Mouse (Mus musculus) embryonic stem cell, embryonic (primary cell): Measurements from ENCODE around the gene Dbil5.
"Not testable (repeated sequence)": the region's sequence is repeated elsewhere in the genome, so short reads cannot be mapped to it uniquely, and the experiment has no call there.

Source experiments
- CTCF ChIA-PET, 4 experiments: fragments of 300-600 bp in 2 of 4; fragments of 350-600 bp in 2 of 4; sonication (Branson Sonifier 250); formaldehyde crosslinking; loops; one replicate each; lab custom pipeline; 2022; ENCODE audit warnings: inconsistent platforms in 2 of 4; lab: Charles Lee
- POLR2A ChIA-PET, 4 experiments: fragments of 300-600 bp in 2 of 4; fragments of 350-600 bp in 2 of 4; sonication (Branson Sonifier 250); formaldehyde crosslinking; loops; one replicate each; lab custom pipeline; 2022; ENCODE audit warnings: antibody characterized with exemption in 4 of 4, inconsistent platforms in 1 of 4; lab: Charles Lee

Dbil5 gene

DNA sequence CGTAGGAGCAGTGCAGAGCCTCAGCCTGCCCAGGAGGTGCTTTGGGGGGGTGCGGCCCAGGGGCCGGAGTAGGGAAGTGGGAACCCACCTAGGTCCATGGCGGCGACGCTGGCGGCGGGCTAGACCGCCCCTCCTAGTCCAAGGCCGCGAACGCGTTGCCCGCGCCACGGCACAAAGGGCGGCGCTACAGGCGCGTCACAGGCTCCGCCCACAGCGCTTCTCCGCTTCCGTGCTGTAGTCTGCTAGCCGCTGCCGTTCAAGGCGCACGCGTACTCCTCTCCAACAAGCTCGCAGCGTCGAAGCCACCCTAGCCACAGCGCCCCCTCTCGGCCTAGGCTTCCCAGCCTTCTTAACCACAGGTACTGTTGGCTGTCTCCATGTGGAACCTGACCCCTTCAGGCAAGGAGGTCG lies at the start of gene Dbil5, which contains the start of gene Gemin4:
Dbil5 (plus strand) TSS at position 219 of the 411 bp plus-strand sequence.
Gemin4 (minus strand) TSS at position 275 of the 411 bp plus-strand sequence.
- ChIA-PET CTCF (interaction anchor here (0.5 to 1.8 kb wide), 32 partner anchors 9 to 1749 kb away, joined by 3 to 12 read pairs (median 3); partner anchors contain the start of genes Vps53 (in 2 of the 4), Fam57a (in 1 of the 4), Timm22 (in 1 of the 4) and Ywhae (in 1 of the 4)), POLR2A (interaction anchor here (0.6 to 3.6 kb wide), 47 partner anchors 8 to 1932 kb away, joined by 3 to 27 read pairs (median 3); partner anchors contain the start of genes Timm22 (in 3 of the 4), Glod4 (in 2 of the 4), Mrm3 (in 2 of the 4) and Fam57a (in 1 of the 4))

GRCm38 (mm10) chr11:76168976-76169375 lies 48.4 kb upstream of the Dbil5 start:
- ChIA-PET POLR2A (no interaction called here), CTCF (no interaction called here)

DNA sequence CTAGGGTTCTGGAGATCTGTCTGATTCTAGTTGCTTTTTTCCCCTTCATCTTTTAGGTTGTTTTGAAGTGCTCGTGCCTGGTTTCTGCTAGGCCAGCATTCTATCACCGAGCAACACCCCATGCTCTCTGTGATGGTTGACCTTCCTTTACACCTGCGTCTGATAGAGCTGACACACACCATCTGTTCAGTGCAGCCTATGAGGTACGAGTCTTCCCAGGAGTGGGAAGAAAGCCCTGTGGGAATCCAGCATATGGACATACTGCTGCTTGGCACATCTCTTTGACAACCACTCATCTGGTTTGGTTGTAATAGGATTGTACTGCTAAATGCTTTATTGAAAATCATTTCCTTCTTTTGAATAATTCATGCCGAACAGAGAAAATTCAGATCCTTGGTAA lies 47.2 kb upstream of the Dbil5 start:
- ChIA-PET POLR2A (no interaction called here), CTCF (interaction anchor here in 1 of 4 experiments (0.5 kb wide), 1 partner anchor 914 kb away, joined by 3 read pairs; no protein-coding TSS in a partner anchor)

DNA sequence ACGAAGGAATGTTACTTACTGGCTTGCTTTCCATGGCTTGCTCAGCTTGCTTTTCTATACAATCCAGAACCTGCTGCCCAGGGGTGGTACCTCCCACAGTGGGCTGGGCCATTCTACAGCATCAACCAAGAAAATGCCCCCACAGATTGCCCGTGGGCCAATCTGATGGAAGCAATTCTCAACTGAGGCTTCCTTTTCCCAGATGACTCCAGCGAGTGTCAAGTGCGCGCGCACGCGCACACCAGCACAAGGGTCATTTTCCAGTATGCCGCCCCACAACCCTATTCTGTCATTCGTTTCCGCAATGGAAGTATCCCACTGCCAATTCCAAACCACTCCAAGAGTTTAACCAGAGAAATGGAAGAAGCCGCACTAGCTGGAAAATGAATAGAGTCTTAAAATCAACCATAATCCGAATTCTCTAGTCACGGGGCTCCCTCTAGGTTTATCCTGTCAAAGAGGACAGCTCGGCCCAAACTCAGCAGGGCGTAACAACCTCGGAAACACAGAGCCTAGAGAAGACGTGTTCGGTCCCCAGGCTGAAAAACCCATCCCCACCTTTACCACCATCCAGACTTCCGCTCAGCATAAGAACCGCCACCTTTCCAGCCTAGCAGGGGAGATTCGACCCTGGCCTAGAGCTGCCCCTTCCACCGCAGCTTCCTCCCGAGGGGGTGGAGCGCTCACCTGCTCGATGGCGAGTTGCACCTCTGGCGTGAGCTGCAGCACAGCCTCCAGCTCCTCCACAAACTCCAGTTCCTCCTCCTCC lies 38.5 kb upstream of the Dbil5 start:
- CTCF ChIA-PET, result interaction anchor here in 3 of 4 experiments (0.7 to 1.4 kb wide), 7 partner anchors 39 to 276 kb away, joined by 3 to 5 read pairs (median 4); partner anchors contain the start of genes Dbil5 (in 2 of the 3), Gemin4 (in 2 of the 3) and Timm22 (in 1 of the 3)
- POLR2A ChIA-PET, result interaction anchor here in 2 of 4 experiments (1.1 to 1.4 kb wide), 4 partner anchors 36 to 445 kb away, joined by 4 to 7 read pairs (median 6); partner anchors contain the start of genes Dbil5 (in 1 of the 2), Gemin4 (in 1 of the 2) and Timm22 (in 1 of the 2)

DNA sequence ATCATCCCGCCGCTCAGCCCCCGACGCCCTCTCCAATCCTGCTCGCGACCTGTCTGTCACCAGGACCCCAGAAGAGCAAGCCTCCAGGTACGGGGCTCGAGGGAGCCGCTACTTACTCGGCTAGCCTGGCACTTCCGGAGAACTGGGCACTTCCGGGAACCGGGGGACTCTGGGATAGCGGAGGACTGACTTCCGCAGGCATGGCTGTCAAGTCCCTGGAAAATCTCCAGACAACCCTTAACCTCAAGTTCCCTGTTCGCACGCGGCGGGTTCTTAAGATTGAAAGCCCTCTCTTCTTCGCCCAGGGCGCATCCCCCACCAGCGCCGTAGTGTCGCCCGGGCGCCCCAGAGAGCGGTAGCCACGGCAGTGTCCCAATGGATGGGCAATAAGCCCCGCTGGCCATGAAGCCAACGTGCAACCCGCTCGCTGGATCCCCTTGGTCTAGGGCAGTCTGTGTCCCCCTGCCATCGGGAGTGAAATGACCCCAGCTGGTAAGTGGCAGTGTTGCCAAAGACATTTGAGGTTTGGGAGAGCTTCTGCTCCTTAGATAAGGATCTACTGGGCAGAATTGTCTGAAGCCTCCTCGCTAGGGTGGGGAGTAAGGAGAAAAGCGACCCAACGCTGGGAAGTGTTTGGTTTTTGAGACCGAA lies 37.8 kb upstream of the Dbil5 start, which contains the start of the genes Vps53 and Fam57a:
Vps53 (minus strand) TSS at position 153 of the 651 bp plus-strand sequence.
Fam57a (plus strand) TSS at position 177 of the 651 bp plus-strand sequence.
- ChIA-PET CTCF (interaction anchor here in 3 of 4 experiments (0.7 to 1.4 kb wide), 7 partner anchors 38 to 275 kb away, joined by 3 to 5 read pairs (median 4); partner anchors contain the start of genes Dbil5 (in 2 of the 3), Gemin4 (in 2 of the 3) and Timm22 (in 1 of the 3)), POLR2A (interaction anchor here in 2 of 4 experiments (1.1 to 1.4 kb wide), 4 partner anchors 36 to 445 kb away, joined by 4 to 7 read pairs (median 6); partner anchors contain the start of genes Dbil5 (in 1 of the 2), Gemin4 (in 1 of the 2) and Timm22 (in 1 of the 2))

DNA sequence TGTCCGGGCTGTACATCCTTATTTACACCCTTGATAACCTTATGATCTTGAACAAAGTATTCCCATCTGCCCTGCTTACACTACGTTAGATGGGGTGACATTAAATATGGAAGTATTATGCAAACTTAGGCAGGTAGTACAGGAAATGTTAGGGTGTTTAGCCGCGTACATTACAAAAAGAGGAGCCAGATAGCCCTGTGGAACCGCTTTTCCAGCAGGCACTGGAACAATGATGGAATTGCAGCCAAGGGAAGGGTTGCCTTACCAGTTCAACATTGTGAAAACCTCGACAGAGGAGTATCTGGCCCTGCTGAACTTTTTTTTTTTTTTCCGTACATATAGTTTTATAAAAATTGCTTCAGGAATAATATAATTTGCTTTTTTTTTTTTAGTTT lies 37.3 kb upstream of the Dbil5 start:
- ChIA-PET POLR2A (no interaction called here), CTCF (interaction anchor here in 2 of 4 experiments (0.9 to 1.4 kb wide), 2 partner anchors 38 to 226 kb away, joined by 4 read pairs; partner anchors contain the start of genes Dbil5 (in 1 of the 2), Gemin4 (in 1 of the 2) and Timm22 (in 1 of the 2))

DNA sequence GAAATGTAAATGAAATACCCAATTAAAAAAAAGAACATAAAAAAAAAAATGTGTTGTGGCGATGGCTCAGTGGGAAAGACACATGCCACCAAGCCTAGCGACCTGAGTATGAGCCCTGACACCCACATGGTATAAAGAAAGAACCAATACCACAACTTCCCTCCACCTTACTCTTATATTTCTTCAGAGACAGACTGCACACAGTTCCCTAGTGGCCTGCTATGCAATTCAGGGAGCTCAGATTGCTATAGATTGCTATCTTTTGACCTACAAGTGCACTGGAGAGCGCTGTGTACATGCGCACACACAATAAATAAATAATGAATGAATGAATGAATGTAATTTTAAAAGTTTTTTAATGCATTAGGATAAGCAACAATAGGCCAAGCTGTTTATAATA lies 33.7 kb upstream of the Dbil5 start:
- CTCF ChIA-PET, result no interaction called here
- POLR2A ChIA-PET, result interaction anchor here in 1 of 4 experiments (1.2 kb wide), 1 partner anchor 34 kb away, joined by 4 read pairs; the partner anchor contains the start of gene Gemin4

- POLR2A ChIA-PET, result interaction anchor here in 2 of 4 experiments (0.6 to 0.8 kb wide), 3 partner anchors 39 to 293 kb away, joined by 3 to 4 read pairs (median 3); no protein-coding TSS in a partner anchor
- CTCF ChIA-PET, result interaction anchor here in 3 of 4 experiments (0.6 to 3.2 kb wide), 8 partner anchors 10 to 473 kb away, joined by 3 to 15 read pairs (median 4); partner anchors contain the start of genes Dbil5 (in 2 of the 3), Gemin4 (in 2 of the 3), Nxn (in 1 of the 3) and Timm22 (in 1 of the 3)
These were observed 30.5 kb upstream of the Dbil5 start for GRCm38 (mm10) chr11:76186908-76187307.

DNA sequence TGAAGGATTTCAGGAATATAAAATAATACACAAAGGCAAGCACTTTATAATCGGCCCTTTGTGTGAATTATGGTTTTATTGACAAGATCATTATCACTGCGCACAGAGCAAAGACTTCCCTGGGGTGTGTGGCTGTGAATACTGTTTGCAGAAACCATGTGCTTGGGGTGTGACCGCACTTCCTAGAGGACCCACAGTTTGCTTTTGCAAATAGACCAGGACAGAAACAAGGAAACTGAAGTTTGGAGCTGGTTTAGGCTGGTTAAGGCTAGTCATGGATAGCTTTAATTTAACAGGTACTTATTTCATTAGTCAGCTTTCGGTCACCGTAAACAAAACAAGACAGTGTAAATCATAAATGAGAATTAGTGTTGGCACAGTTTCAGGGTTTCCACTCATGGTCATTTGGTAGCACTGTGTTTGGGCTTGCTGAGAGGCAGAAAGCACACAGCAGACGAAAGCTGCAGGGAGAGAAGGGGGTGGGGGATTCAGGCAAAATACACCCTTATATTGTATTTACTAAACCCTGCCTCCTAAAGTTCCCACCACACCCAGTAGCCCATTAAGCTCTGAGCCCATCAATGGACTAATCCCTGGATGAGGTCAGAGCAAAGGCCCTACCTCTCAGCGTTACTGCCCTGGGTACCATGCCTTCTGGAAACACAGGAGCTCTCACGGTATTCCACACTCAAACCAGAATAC lies 21.0 kb upstream of the Dbil5 start:
- ChIA-PET CTCF (interaction anchor here in 3 of 4 experiments (0.8 to 2.0 kb wide), 4 partner anchors 9 to 210 kb away, joined by 3 to 5 read pairs (median 4); partner anchors contain the start of genes Dbil5 (in 1 of the 3), Gemin4 (in 1 of the 3) and Timm22 (in 1 of the 3)), POLR2A (interaction anchor here (0.5 to 2.0 kb wide), 17 partner anchors 9 to 1382 kb away, joined by 3 to 8 read pairs (median 3); partner anchors contain the start of genes Dbil5 (in 3 of the 4), Gemin4 (in 3 of the 4) and Ywhae (in 1 of the 4))

- CTCF ChIA-PET, result interaction anchor here in 3 of 4 experiments (0.8 to 2.0 kb wide), 4 partner anchors 8 to 210 kb away, joined by 3 to 5 read pairs (median 4); partner anchors contain the start of genes Dbil5 (in 1 of the 3), Gemin4 (in 1 of the 3) and Timm22 (in 1 of the 3)
- POLR2A ChIA-PET, result interaction anchor here (0.7 to 2.0 kb wide), 14 partner anchors 8 to 465 kb away, joined by 3 to 8 read pairs (median 3); partner anchors contain the start of genes Dbil5 (in 3 of the 4), Gemin4 (in 3 of the 4) and Ywhae (in 1 of the 4)
These were observed 20.4 kb upstream of the Dbil5 start for GRCm38 (mm10) chr11:76196977-76197469.

DNA sequence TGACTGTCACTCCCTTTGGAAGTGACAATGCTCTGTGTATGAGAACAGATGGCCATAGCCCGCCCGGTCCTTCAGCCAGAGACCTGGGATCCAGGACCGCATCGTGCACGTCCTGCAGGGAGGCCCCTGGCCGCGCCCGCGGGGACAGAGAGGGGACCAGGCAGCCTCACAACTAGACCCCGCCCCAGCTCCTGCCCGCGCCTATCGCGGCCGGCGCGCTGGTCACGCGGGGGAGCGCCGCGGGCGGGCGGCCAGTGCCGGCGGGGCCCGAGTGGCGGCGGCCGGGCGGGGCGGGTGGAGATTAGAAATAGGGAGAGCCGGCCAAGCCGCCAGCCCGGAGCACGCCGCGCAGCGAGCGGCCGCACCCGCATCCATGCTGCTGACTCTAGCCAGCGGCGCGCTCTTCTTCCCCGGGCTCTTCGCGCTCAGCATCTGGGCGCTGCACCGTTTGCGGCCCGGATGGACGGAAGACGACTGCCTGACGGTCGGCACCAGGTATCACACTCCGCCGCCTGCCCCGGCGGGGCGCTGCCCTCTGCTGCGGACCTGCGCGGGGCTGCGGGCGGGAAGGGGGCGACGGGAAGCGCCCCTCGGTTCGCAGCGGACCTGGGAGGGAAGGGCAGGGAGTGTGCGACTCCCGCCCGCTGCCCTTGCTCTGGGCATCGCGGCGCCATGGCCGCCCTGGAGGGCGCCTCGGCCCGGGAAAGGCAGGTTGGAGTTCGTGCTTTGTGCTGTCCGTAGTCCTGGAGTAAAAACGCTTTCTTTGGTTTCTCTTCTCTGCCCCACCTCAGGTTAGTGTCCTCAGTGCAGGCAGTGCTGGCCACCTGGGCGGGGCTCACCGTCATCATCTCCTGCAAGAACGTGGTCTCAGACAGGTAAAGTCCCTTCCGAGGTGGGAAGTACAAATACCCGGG lies 15.4 kb upstream of the Dbil5 start:
- POLR2A ChIA-PET, result interaction anchor here (0.7 to 2.9 kb wide), 10 partner anchors 11 to 205 kb away, joined by 3 to 7 read pairs (median 3); partner anchors contain the start of genes Timm22 (in 2 of the 4), Dbil5 (in 1 of the 4) and Gemin4 (in 1 of the 4)
- CTCF ChIA-PET, result interaction anchor here in 2 of 4 experiments (0.5 to 1.4 kb wide), 4 partner anchors 15 to 922 kb away, joined by 3 to 4 read pairs (median 4); partner anchors contain the start of genes Dbil5 (in 1 of the 2) and Gemin4 (in 1 of the 2)

- ChIA-PET CTCF (interaction anchor here in 3 of 4 experiments (0.7 to 1.7 kb wide), 5 partner anchors 11 to 179 kb away, joined by 3 to 5 read pairs (median 4); partner anchors contain the start of genes Dbil5 (in 1 of the 3) and Gemin4 (in 1 of the 3)), POLR2A (interaction anchor here in 2 of 4 experiments (1.0 to 5.0 kb wide), 6 partner anchors 8 to 36 kb away, joined by 4 to 27 read pairs (median 6); partner anchors contain the start of genes Dbil5 (in 2 of the 2) and Gemin4 (in 2 of the 2))
These were observed 10.6 kb upstream of the Dbil5 start for GRCm38 (mm10) chr11:76206793-76207192.

DNA sequence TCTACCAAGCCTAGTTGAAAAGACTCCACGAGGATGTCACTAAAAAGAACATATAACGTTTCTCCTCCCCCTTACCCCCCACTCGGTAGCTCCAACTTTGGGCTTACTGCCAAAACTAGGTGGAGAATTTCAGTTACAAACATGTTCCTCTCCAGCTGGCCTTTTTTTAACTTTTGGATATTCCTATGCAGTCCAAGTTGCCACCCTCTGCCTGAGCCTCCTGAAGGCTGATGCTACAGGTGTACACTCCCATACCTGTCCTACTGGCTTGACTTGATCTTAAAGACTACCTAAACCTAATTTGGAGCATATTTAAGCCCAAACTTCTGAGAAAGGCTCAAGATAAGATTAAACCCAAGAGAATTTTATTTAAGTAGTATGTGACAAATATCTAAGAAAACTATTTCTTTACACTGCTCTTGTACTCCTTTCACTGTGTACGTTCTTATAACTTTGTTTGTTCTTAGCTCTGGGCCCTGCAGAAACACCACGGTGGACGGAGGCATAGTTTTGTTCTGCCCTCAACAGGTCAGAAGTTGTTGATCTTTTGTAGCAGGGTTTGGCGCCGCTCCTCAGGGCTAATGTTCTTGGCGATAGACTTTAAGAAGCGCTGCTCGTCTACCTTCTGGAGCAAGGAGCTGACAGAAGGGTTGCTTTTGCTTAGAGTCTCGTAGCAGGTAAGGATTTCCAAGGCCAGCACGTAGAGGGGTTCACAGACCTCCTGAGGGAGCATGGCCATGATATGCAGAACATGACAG lies 7.0 kb upstream of the Dbil5 start:
- CTCF ChIA-PET, result no interaction called here
- POLR2A ChIA-PET, result interaction anchor here in 2 of 4 experiments (0.9 to 1.5 kb wide), 2 partner anchors 13 to 52 kb away, joined by 3 to 4 read pairs; no protein-coding TSS in a partner anchor

DNA sequence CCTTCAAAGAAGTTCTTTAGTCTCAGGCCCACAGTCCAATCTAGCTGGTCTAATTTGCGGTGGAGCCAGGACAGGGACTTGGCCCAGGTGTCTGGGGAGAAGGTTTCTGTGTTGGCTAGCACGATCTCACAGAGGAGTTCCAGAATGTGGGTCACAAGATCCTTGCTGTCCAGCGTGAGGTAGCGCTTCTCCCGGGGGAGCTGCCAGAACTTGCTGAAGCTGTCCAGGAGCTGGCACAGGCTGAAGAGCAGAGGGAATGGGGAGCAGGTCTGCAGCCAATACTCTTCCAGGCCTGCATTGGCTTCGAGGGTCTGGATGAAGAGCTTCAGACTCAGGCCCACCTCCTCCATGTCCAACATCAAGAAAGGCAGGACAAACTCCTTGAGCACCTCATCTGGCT lies 5.8 kb upstream of the Dbil5 start:
- POLR2A ChIA-PET, result not testable (repeated sequence)

More for the DNA sequence above, 5.8 kb upstream of the Dbil5 start:
- CTCF ChIA-PET, result not testable (repeated sequence)
